Mouse (Mus musculus): ENCODE measurements around the gene Sgca.
"Not testable (repeated sequence)": the region's sequence is repeated elsewhere in the genome, so short reads cannot be mapped to it uniquely, and the experiment has no call there.

Gene Sgca

DNA sequence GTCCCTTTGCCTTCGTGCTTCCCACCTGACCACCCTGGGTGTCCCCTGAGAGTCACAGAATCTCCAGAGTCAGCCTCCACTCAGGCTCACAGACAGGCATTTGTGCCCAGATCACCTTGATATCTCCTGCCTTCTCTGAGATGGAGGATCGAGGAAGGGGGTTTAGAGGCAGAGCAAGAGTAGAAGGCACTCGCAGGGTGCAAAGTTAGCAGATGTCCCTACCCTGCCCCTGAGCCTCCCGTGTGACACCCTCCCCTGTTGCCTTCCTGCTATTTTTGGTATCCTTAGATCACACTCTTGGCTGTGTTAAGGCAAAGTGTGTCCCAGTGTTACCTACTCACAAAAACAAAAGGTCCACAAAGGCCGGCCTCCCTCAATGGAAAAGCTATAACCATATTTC, at the start of gene Sgca:
Gene Sgca (minus strand): TSS at position 129 of the 400 bp plus-strand sequence.
- no peak for DNase-seq

DNA sequence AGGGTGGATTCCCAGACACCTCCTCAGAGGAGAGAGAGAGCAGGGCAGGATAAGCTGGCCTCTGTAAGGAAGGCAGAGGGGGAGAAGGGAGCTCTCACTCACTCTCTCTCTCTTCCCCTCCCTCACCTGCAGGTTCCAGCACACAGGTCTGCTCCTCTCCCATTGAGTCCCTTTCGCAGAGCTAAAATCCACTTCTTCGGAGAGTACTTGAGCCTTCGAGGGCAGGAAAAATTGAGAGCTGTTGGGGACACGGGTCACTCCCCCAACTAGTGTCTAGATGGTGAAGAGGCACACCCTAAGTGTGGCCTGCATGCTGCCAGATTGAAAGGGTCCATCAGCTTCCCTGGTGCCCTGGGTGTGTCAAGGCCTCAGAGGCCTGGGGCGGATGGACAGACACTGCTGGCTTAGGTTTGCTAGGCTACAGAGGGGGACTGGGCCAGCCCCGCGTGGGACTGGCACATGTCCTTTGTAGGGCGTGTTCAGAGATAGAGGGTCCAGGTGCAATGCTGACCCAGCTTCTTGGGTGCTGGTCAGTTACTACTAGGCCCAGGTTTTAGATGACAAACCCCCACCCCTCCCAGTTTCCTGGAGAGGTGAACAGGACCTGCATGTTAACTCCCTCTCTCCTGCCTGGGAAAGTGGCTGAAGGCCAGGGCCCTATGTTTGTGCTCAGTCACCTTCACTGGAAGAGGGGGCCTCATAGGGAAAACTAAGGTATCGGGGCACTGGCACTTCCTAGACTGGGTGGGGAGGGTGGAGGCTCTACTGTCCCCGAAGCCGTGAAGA, 49.3 kb upstream of the Sgca start:
- DNase-seq = no peak

DNA sequence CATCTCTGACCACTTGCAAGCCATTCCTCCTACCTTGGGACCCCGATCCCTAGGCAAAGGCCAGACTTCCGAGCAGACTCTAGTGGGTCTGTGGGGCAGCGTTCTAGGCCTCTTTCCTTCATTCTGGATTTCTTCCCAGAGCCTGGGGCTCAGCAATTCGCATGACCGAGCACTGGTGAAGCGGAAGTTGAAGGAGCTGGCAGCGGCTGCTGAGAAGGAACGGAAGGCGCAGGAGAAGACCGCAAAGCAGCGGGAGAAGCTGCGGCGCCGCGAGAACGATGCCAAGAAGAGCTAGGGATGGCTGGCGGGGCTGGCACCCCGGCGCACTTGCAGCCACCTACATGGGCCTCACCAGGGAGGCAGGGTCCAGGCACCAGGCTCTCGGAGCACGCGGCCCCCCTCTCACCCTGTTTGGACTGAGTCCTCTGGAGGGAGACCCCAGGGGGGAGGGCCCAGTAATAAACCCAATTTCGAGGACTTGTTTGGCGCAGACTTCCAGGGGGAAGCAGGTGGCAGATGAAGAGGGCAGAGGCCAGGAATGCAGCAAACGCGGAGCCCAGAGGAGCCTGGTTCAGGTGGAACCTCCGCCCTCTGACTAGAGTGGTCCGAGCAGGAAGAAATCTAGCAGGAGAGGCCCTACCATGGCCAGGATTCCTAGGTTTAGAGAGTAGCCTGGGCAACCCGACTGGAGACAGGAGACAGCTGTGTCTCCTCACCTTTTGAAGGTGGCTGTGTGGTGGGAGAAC, 48.5 kb upstream of the Sgca start:
- no peak for DNase-seq

DNA sequence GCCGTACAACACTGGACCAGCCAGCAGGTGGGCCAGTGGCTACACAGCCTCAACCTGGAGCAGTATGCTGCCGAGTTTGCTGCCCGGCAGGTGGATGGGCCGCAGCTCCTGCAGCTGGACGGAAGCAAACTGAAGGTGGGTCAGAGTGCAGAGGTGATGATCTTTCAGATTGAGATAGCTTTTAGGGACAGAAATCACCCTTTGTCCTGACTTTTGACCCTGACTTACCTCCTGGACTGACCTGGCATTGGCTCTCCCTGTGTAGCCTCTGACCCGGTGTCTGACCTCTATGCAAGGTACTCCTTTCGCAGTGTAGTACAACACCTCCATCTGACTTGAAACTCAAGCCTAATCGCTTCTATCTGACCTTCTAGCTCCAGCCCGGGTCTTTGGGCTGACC, 47.4 kb upstream of the Sgca start:
- DNase-seq = no peak

DNA sequence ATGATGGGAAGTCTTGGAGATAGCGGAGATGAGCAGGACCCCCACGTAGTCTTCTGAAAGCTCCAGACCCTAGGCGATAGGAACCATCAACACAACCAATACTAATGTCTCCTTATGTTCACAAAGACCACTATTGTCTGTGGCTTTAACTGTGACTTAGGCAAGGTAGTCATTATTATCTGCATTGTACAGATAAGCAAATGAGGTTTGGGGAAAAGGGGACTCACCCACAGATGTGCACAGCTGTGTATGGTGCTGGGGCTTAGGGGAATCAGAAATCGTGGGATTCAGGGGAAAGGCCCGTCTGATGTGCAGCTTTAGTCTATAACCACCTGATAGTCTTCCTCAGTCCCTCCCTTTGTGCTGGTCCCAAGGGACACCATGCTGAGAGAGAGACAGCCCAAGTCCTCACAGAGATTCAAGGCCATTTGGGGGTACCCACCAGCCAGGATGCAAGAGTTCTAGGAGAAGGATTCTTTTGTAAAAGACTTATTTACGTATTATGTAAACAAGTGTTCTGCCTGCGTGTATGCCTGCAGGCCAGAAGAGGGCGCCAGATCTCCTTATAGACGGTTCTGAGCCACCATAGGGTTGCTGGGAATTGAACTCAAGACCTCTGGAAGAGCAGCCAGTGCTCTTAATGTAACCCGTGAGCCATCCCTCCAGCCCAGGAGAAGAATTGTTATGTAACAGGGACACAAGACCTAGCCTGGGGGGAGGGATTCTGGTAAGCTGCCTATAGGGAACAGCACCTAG, 46.3 kb upstream of the Sgca start:
- DNase-seq = no peak

DNA sequence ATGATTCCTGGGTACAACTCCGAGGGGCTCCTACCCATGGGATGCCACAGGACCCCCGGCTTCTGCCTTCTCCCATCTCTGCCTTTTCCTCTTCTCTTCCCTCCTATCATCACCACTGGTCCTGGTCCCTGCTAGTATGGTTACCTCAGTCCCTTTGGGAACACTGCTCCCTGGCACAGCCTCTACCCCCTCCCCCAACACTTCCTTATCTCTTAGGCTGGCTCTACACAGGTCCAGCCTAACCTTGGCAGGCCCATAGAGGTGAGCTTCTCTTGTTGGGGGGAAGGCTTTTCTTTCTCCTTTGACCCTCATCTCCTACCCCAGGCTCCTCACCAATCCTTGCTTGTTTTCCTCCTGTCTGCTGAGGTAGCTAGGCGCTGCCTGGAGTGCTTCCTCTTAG, 39.4 kb upstream of the Sgca start:
- DNase-seq = no peak

DNA sequence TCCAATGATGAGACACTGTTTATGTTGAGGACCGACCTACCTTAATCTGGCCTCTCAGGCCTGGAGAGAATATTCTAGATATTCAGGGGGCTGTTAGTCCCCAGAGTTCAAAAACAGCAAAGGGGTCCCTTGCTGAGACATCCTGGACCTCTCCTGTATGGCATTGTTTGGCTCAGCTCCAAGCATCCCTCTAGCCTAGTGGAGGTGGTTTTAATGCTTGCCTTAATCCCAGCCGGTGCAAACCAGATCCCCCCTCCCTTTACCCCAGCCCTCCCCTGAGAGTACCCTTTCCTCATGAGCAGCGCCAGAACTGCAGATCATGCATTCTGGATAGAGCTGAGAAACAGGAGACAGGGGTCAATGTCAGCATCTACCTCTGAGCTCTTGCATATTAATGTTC, 36.4 kb upstream of the Sgca start:
- DNase-seq = no peak

DNA sequence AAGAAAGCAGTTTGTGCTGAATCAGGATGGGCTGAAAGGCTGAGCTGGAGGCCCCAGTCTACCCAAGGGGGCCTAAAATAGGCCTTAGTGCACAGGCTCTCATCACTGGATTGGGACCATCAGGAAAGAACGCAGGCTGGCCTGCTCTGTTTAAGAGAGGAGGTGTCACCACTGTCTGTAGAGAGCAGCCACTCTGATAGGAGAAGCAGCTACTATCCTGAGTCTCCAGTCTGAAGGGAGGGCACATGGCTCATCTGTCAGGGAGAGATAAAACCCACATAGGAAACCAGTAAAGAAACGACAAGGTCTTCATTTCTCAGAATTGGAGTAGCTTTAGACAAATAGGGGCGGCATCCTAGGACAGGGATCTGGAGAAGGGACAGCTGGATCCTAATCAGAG, 35.9 kb upstream of the Sgca start:
- no peak for DNase-seq

DNA sequence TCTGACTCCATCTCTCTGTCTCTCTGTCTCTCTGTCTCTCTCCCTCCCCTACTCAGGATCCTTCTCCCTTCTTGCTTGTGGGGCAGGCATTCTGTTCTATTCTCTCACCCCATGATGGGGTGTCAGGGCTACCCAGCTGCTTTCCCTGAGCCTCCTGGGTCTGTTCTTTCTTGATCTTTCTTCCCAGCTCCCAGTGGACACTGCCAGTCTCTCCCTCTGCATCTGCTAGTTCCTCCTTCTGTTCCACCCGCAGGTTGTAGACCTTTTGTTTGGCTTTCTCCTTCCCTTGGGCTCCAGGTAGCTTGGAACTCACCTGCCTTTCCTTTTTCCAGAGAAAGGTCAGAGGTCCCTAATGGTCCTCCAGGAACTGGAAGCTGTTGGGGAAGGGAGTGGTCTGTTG, 35.3 kb upstream of the Sgca start:
- DNase-seq = no peak

DNA sequence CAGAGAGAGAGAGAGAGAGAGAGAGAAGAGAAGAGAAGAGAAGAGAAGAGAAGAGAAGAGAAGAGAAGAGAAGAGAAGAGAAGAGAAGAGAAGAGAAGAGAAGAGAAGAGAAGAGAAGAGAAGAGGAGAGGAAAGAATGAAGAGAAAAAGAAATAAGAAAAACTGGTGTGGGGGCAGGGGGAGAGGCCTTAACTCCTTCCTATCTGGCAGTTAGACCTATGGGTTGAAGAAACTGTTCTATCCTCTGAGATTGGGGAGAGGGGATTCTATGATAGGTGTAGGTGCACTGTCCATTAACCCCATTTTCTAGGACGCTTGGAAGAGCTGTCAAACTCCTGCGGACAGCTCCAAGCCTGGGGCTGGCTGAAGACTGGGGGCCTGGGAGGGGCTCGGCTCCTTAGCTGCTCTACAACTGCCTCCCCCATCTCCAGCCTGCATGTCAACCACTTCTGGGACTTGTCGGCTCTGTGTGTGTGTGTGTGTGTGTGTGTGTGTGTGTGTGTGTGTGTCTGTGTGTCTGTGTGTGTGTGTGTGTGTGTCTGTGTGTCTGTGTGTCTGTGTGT, 34.8 kb upstream of the Sgca start:
- not testable (repeated sequence) for DNase-seq

- DNase-seq = no peak
Measured at GRCm38 (mm10) chr11:95010141-95010739, 34.1 kb upstream of the Sgca start.

GRCm38 (mm10) chr11:95009629-95010014, 33.5 kb upstream of the Sgca start, which contains the start of gene Samd14:
TSS of gene Samd14 (plus strand) at chr11:95009879.
- peak; percentile 72 for DNase-seq

DNA sequence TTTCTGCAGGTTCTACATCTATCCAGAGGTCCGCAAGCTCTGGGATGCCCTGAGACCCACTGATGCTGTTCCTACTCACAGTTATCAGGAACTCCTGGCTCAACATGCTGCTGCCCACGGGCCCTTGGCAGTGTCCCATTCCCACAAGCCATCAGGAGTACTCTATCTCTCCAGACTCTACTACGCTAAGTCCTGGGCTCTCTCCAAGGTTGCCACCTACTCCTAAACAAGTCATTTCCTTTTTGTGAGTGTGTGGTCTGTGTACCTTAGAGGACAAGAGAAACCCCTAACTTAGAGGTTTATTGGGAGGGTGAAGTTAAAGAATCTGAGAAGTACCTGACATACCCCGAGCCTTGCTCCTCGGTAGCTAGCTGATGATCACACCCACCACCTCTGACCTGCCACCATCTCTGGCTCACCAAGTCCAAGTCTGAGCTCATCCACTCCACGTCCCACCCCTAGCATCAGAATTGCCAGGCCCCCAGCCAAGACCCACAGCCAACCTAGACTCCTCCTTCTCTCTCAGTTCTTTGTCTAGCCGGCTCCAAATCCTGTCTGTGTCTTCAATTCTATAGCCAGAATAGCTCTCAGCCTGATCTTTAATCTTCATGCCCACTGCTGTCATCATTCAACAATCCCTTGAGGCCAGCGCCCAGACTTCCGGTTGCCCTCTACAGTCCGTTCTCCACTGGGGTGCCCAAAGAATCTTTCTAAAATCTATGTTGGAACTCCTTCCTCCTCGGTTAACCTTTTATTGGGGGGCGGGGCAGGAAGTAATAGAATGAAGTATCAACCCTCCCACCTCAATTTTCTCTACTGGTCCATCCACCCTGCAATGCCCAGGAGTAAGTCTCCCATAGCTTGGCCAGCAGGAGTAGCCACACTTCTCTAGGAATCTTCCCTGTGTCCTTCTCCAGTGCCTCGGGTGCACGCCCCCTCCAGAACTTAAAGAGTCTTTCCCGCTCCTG, 32.8 kb upstream of the Sgca start:
- DNase-seq = no peak

DNA sequence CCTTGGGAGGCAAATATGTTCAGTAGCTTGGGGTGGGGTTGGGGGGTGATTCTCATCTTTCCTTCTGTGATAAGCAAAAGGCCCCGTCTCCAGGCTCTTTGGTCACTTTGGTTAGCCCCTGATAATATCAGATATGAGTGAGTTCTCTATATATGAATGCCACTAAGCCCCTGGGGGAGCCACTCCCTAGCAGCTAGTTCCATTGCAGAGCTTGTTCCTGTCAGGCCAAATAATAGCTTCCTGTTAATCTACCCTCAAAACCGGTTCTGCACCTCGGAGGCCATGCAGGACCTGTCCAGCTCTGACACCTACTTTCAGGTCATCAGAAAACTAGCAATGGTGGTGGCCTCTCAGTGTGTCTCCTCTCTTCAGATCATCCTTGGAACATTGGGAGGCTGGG, 31.3 kb upstream of the Sgca start:
- no peak for DNase-seq

- peak; percentile 76 for DNase-seq
Measured at GRCm38 (mm10) chr11:95006525-95007219, 30.5 kb upstream of the Sgca start.

DNA sequence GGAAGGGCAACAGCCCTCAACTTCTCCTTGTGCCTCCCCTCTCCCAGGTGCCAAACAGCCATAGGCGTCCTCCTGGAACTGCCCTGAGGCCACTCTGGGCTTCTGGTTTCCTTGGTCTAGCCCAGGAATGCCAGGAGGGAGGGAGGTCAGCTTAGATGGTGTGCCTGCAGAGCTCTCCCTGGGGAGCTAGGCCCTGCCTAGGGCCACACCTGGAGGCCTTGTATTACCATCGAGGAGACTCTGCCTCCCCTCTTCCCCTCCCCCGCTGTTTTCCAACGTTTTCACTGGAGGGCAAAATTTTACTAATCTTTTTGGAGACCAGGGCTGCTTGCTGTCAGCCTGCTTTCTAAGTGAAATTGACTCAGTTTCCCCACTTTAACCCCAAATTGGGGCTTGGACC, 29.9 kb upstream of the Sgca start:
- DNase-seq = no peak

GRCm38 (mm10) chr11:95004937-95005198, 28.7 kb upstream of the Sgca start:
- DNase-seq = no peak

- no peak for DNase-seq
Measured at GRCm38 (mm10) chr11:95004136-95004936, 28.2 kb upstream of the Sgca start.

DNA sequence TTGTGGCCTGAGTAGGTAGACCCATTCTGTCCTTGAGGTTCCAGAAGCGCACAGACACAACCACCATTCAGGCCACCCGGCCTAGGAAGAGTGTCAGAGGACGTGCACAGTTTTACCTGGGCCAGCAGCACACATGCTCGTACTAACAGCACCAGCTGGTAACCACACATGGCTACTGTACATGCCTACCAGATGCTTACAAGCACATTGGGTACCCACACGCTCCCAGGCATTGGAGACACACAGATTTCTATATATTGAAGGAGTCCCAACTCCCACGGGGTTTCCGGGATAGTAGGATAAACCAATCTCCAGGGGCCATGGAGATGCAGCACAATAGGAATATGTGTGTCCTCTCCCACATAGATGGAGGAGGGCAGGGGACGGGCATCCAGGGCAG, 26.6 kb upstream of the Sgca start:
- DNase-seq = peak; percentile 77

DNA sequence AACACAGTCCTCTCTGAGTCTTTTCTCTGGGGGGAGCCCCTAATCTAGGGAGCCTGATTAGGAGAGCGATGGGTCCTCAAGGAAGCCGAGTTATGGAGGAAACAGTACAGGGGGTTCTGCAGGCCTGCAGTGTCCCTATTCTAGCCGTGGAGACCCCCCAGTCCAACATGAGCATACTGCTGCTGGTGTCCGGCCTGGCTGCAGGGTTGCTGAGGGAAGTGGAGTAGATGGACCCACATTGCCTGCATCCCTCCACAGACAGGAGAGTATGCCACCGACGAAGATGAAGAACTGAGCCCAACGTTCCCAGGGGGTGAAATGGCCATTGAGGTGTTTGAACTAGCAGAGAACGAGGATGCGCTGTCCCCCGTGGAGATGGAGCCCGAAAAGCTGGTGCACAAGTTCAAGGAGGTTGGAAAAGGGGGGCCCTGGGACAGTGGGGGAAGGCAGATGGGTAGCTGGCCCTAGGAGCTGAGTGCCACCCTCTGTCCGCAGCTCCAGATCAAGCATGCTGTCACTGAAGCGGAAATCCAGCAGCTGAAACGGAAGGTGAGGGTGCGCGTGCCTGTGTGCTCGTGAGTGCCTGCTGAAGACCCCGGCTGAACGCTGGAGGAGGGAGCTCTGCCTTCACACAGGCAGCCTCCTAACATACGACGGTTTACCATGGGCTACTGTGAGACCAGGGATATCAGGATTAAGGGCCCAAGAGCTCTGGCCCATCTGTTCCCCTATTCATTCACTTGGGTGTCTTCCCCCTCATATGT, 25.6 kb upstream of the Sgca start:
- no peak for DNase-seq

Data from layer of hippocampus, adult 9-11 months (tissue).